Mouse (Mus musculus) thymus, postnatal 25 days (tissue): ENCODE results near the gene Bcl2l12.

Experiments
- DNase-seq: peaks from one replicate; pipeline ENCODE4 v3.0.0; 2022

Gene Bcl2l12

GRCm38 (mm10) chr7:45016761-45017160, 18.2 kb upstream of the Bcl2l12 start:
- no peak for DNase-seq

GRCm38 (mm10) chr7:45015957-45016612, 17.6 kb upstream of the Bcl2l12 start, which contains the start of gene Scaf1:
Scaf1 (minus strand) TSS chr7:45016363.
- peak; percentile 99 for DNase-seq

DNA sequence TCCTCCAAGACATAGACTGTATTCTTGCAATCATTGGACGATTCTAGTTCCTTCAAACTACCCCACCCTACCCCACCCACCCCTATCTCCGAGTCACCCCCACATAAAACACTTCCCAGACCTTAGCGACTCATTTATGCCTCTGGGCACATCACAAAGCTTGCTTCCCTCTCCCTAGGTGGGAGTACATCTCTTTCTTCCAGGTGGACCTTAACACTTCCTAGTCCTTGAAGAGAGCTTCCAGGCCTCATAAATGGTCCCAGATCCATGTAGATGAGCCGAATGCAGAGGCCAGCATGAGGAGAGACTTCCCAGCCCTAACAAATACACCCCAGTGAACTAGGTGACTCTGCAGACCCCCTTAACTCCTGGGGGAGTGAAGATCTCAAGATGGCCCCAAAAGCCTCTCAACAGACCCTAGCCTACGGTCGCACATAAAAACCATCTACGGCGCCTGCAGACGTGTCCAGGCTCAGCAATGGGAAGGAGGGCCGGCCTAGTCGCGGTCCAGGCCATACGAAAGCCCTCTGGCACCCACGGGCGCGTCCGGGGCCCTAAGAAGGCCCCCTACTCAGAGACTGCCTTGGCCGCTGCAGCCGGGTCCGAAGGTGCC, 16.9 kb upstream of the Bcl2l12 start:
- no peak for DNase-seq

GRCm38 (mm10) chr7:45014096-45014451, 15.6 kb upstream of the Bcl2l12 start:
- no peak for DNase-seq

- no peak for DNase-seq
Observed at GRCm38 (mm10) chr7:45013366-45014095, 15.0 kb upstream of the Bcl2l12 start.

DNA sequence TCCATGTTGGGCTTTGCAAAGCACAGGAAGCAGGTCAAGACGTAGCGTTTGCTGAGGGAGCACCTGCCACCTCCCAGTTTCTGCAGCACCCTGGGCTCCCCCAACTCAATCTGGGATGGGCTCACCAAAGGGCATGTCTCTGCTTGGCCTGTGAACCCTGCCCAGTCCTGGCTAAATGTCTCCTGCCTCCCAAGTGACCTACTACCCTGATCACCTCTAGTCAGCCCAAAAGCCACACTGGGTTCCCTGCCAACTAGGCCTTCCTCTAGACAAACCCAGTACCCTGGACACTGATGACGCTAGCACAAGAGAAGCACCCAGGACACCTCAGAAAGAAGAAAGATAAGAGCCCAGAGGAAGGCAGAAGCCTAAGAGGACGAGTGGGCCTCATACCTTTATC, 14.3 kb upstream of the Bcl2l12 start:
- no peak for DNase-seq

- no peak for DNase-seq
Observed at GRCm38 (mm10) chr7:45012011-45012410, 13.5 kb upstream of the Bcl2l12 start.

- no peak for DNase-seq
Observed at GRCm38 (mm10) chr7:45008411-45008810, 9.9 kb upstream of the Bcl2l12 start.

GRCm38 (mm10) chr7:45007846-45008245, 9.3 kb upstream of the Bcl2l12 start:
- DNase-seq: no peak

DNA sequence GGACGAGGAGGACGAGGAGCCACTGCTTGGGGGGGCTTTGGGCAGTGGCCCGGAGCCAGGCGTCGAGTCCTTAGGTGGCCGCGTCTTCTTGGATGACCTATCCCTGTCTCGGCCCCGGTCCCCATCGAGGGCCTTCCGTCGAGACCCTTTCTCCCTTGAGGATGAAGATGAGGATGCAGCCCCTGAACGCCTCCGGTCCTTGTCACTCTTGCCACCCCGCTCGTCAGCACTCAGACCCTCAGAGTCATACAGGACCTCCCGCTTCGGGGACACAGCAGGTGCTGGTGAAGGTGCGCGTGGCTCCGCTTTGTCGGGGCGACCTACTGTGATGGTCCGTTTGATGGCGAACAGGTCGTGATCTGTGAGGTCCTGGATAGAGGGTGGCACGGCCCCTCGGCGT, 8.6 kb upstream of the Bcl2l12 start:
- DNase-seq: no peak

DNA sequence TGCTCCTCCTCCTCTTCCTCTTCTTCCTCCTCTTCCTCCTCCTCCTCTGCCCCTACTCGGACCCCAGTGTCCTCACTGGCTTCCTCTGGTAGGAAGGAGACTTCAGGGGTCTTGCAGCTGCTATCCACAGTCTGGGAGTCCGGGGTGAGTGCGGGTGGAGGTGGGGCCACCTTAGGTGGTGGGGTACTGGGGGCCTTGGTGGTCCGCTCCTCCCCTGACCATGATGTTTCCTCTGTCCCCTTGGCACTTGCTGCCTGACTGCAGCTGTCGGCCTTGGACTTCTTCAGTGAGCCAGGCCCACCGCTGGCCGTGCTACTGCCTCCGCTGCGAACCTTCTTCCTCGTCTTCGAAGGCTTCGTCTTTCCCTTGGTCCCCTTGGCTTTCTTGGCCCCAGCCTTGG, 8.0 kb upstream of the Bcl2l12 start:
- no peak for DNase-seq

DNA sequence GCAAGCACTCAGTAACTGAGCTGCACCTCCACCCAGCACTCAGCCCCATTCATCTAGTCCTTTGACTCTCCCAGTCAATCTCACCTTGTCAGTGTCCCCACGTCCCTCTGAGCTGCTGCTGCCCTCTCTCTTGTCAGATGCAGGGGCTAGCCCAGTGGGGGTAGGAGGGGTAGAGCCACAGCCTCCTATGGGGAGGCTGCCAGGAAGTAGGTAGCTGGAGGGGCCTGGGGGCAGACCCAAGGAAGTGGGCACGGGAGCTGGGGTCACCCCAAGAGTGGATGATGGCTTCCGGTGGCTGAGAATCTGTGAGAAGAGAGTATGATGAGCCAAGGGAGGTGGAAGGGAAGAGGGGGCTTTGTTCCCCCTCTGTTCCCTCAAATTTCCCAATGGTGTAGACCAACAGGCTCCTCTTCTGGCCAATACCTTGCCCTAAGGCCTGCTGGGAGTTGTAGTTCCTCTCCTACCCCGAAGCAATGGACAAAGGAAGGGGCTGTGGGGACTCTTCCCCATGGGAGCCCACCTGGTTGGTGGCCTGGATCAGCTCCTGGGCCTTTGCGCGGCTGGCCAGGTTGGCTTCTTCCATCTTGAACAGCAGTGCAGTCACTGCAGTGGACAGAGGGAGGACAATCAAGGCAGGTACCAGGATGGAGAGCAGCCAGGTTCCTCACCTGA, 6.9 kb upstream of the Bcl2l12 start:
- DNase-seq: no peak

DNA sequence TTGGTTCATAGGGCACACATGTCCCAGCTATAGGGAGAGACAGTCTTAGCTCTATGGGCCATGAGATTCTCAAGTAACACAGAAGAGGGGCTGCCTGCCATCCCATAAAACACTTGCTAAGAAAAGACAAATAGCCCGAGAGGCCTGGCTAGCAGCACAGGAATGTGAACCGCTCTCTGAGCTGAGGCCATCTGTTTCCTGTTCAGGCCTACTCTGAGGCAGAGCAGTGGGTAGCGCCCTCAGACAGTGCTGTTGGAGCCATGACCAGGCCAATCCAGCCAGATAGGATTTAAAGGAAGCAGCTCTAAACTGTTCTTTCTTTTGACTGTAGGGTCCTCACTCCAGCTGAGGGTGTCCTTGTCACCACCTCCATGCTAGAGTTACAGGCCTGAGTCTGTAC, 6.0 kb upstream of the Bcl2l12 start:
- DNase-seq: no peak

GRCm38 (mm10) chr7:45002440-45002839, 3.9 kb upstream of the Bcl2l12 start:
- no peak for DNase-seq

GRCm38 (mm10) chr7:45000539-45001114, 2.1 kb upstream of the Bcl2l12 start:
- no peak for DNase-seq

GRCm38 (mm10) chr7:44999753-45000152, 1.2 kb upstream of the Bcl2l12 start:
- no peak for DNase-seq

GRCm38 (mm10) chr7:44997940-44998428, 528 bp downstream of the Bcl2l12 start:
- no peak for DNase-seq

GRCm38 (mm10) chr7:44997231-44997939, 1.1 kb downstream of the Bcl2l12 start, which contains the start of gene Irf3:
Irf3 (plus strand) TSS chr7:44997648.
- peak; percentile 98 for DNase-seq

- no peak for DNase-seq
Observed at GRCm38 (mm10) chr7:44996672-44997071, 1.8 kb downstream of the Bcl2l12 start.

DNA sequence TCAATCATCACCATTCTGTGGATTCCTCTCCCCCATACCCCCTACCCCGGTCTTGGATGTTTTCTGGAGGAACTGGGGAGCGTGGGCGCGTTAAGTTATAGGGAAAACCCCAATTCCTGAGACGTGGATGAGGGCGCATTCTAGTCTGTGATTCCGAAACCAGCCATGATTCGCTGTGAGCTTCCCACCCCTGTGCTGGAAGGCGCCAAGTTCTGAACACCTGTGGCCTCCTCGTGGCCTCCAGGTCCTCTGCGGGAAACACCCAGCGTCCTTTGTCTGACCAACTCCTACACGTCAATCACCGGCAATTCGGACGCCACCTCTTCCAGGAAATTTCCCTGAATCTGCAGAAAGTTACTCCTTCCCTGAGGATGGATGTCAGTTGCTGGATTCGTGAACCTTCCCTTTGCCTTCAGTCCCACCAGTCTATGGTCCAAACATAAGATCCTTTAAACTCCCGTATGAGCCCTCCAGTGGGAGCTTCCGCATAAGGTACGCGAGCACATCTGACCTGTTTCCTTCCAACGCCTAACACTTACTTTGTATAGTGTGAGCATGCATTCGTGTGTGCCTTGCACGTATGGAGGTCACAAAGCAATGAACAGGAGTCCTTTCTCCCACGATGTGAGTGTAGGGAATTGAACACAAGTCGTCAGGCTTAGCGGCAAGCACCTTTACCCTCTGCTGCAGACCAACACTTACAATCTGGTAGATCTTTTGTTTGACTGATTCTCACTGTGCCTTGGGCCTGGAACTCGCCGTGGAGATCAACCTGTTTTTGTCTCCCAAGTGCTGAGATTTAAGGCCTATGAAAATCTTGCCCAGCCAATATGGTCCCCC, 11.4 kb downstream of the Bcl2l12 start:
- DNase-seq: no peak

- DNase-seq: peak; percentile 98
Observed at GRCm38 (mm10) chr7:44986192-44986878, 12.2 kb downstream of the Bcl2l12 start, which contains the start of gene Prmt1. Prmt1 (minus strand) TSS chr7:44986568.
